Mouse (Mus musculus) limb, embryonic 15.5 days (tissue): ENCODE measurements at regions not wholly inside any gene's neighbourhood (a gene's known extent, or its start where the extent isn't known, plus 50 kb on each side); places are given as distances from the start of the nearest gene placed in this dataset.

ENCODE experiments used
- ATAC-seq: fragments of 200-750 bp; cut with Nextera tagmentation; 2 replicates; pipeline ENCODE4 v1.8.0; 2017; ENCODE audit warnings: low read depth, moderate TSS enrichment; ENCODE audit not compliant: insufficient number of reproducible peaks, low FRiP score, low TSS enrichment
- H3K27ac ChIP-seq: fragments of 300-500 bp; sonication (generic); 2 replicates; pipeline ENCODE4 v1.5.1; 2015; ENCODE audit warnings: moderate library complexity, mild to moderate bottlenecking, inconsistent platforms
- H3K27me3 ChIP-seq: fragments of 300-500 bp; sonication (generic); 2 replicates; pipeline ENCODE4 v1.6.1; 2015; ENCODE audit warnings: inconsistent platforms
- H3K36me3 ChIP-seq: fragments of 300-500 bp; sonication (generic); 2 replicates; pipeline ENCODE4 v1.6.1; 2015; ENCODE audit warnings: inconsistent platforms
- H3K4me1 ChIP-seq: fragments of 300-500 bp; sonication (generic); 2 replicates; pipeline ENCODE4 v1.6.1; 2015; ENCODE audit warnings: inconsistent platforms
- H3K4me2 ChIP-seq: fragments of 300-500 bp; sonication (generic); 2 replicates; pipeline ENCODE4 v1.6.1; 2015; ENCODE audit warnings: mild to moderate bottlenecking, inconsistent platforms
- H3K4me3 ChIP-seq: fragments of 300-500 bp; sonication (generic); 2 replicates; pipeline ENCODE4 v1.5.1; 2015; ENCODE audit warnings: mild to moderate bottlenecking, inconsistent platforms
- H3K9ac ChIP-seq: fragments of 300-500 bp; sonication (generic); 2 replicates; pipeline ENCODE4 v1.6.1; 2015; ENCODE audit warnings: inconsistent platforms
- H3K9me3 ChIP-seq: fragments of 300-500 bp; sonication (generic); 2 replicates; pipeline ENCODE4 v1.6.1; 2016; ENCODE audit warnings: inconsistent platforms
- WGBS: fragments of 180-500 bp; shearing (Covaris S2); methylation state at CpG from one replicate; pipeline ENCODE4 v1.1.7; 2015; 5-methylcytosine and 5-hydroxymethylcytosine counted together

GRCm38 (mm10) chr1:183634836-183635235 is 216.8 kb downstream of the Hhipl2 start:
- Histone ChIP-seq H3K4me2 (no peak overlapping the region), H3K9me3 (no peaks in the 10 kb centered on the region), H3K4me1 (no peaks in the 10 kb centered on the region; the same call in 1 of the 2 replicates), H3K27ac (no peak overlapping the region), H3K36me3 (no peaks in the 10 kb centered on the region), H3K9ac (no peak overlapping the region), H3K27me3 (no peaks in the 10 kb centered on the region), H3K4me3 (no peak overlapping the region)
- ATAC-seq = no peak
- 84% methylated on average over 1 of the region's 1 CpGs for WGBS

- no peak overlapping the region for H3K9ac ChIP-seq
- no peaks in the 10 kb centered on the region for H3K9me3 ChIP-seq
- 87% methylated on average over 8 of the region's 8 CpGs for WGBS
- H3K4me1 ChIP-seq = no peaks in the 10 kb centered on the region; the same call in 1 of the 2 replicates
- no peaks in the 10 kb centered on the region for H3K36me3 ChIP-seq
- ATAC-seq = no peak
- no peaks in the 10 kb centered on the region for H3K27me3 ChIP-seq
- no peak overlapping the region for H3K4me3 ChIP-seq
- H3K4me2 ChIP-seq = no peak overlapping the region
- H3K27ac ChIP-seq = no peak overlapping the region
Measured at GRCm38 (mm10) chr1:183637214-183637613, 219.2 kb downstream of the Hhipl2 start.

GRCm38 (mm10) chr1:183639332-183639731 is 221.3 kb downstream of the Hhipl2 start:
- H3K27me3 ChIP-seq = no peaks in the 10 kb centered on the region
- no peak overlapping the region for H3K27ac ChIP-seq
- no peaks in the 10 kb centered on the region for H3K9me3 ChIP-seq
- no peak for ATAC-seq
- no peaks in the 10 kb centered on the region for H3K36me3 ChIP-seq
- H3K4me3 ChIP-seq = no peak overlapping the region
- WGBS = 25% methylated on average over 7 of the region's 7 CpGs
- H3K4me2 ChIP-seq = no peak overlapping the region
- no peaks in the 10 kb centered on the region; the same call in 1 of the 2 replicates for H3K4me1 ChIP-seq
- H3K9ac ChIP-seq = no peak overlapping the region

GRCm38 (mm10) chr1:183640568-183640967 is 222.6 kb downstream of the Hhipl2 start:
- Histone ChIP-seq H3K27me3 (no peaks in the 10 kb centered on the region), H3K27ac (no peak overlapping the region), H3K9ac (no peak overlapping the region), H3K36me3 (no peaks in the 10 kb centered on the region), H3K4me2 (no peak overlapping the region), H3K9me3 (no peaks in the 10 kb centered on the region), H3K4me1 (no peaks in the 10 kb centered on the region; the same call in 1 of the 2 replicates), H3K4me3 (no peak overlapping the region)
- 83% methylated on average over 8 of the region's 8 CpGs for WGBS
- ATAC-seq = no peak

GRCm38 (mm10) chr1:183644001-183644400 is 226.0 kb downstream of the Hhipl2 start:
- Histone ChIP-seq H3K27me3 (no peaks in the 10 kb centered on the region), H3K36me3 (no peaks in the 10 kb centered on the region), H3K4me3 (no peak overlapping the region), H3K27ac (no peak overlapping the region), H3K4me1 (no peaks in the 10 kb centered on the region; the same call in 1 of the 2 replicates), H3K4me2 (no peak overlapping the region), H3K9me3 (no peaks in the 10 kb centered on the region), H3K9ac (no peak overlapping the region)
- ATAC-seq = no peak
- 23% methylated on average over 2 of the region's 2 CpGs for WGBS

GRCm38 (mm10) chr1:183653878-183654277 is 235.9 kb downstream of the Hhipl2 start:
- no peak for ATAC-seq
- WGBS = 54% methylated on average over 6 of the region's 6 CpGs
- Histone ChIP-seq H3K9me3 (no peaks in the 10 kb centered on the region), H3K4me3 (no peak overlapping the region), H3K36me3 (no peaks in the 10 kb centered on the region), H3K9ac (no peak overlapping the region), H3K27me3 (no peaks in the 10 kb centered on the region), H3K27ac (no peak overlapping the region), H3K4me1 (no peaks in the 10 kb centered on the region), H3K4me2 (no peak overlapping the region)

- Histone ChIP-seq H3K9me3 (no peaks in the 10 kb centered on the region), H3K4me1 (no peaks in the 10 kb centered on the region), H3K27me3 (no peaks in the 10 kb centered on the region), H3K4me3 (no peak overlapping the region), H3K4me2 (no peak overlapping the region), H3K36me3 (no peaks in the 10 kb centered on the region), H3K27ac (no peak overlapping the region), H3K9ac (no peak overlapping the region)
- WGBS = 52% methylated on average over 5 of the region's 5 CpGs
- ATAC-seq = no peak
Measured at GRCm38 (mm10) chr1:183657043-183657442, 239.0 kb downstream of the Hhipl2 start.

- Histone ChIP-seq H3K4me1 (no peaks in the 10 kb centered on the region), H3K27ac (no peak overlapping the region), H3K27me3 (no peaks in the 10 kb centered on the region), H3K4me3 (no peak overlapping the region), H3K9me3 (no peaks in the 10 kb centered on the region), H3K4me2 (no peak overlapping the region), H3K36me3 (no peaks in the 10 kb centered on the region), H3K9ac (no peak overlapping the region)
- WGBS = 47% methylated on average over 2 of the region's 2 CpGs
- ATAC-seq = no peak
Measured at GRCm38 (mm10) chr1:183660541-183660940, 242.5 kb downstream of the Hhipl2 start.

GRCm38 (mm10) chr1:183662369-183663043 is 244.5 kb downstream of the Hhipl2 start:
- Histone ChIP-seq H3K36me3 (no peaks in the 10 kb centered on the region), H3K4me3 (no peak overlapping the region), H3K4me1 (no peaks in the 10 kb centered on the region), H3K4me2 (no peak overlapping the region), H3K27ac (no peak overlapping the region), H3K9ac (no peak overlapping the region), H3K27me3 (no peaks in the 10 kb centered on the region), H3K9me3 (no peaks in the 10 kb centered on the region)
- WGBS = 76% methylated on average over 15 of the region's 15 CpGs
- ATAC-seq = no peak

- H3K27me3 ChIP-seq = no peaks in the 10 kb centered on the region
- no peak for ATAC-seq
- no peaks in the 10 kb centered on the region for H3K36me3 ChIP-seq
- H3K4me3 ChIP-seq = no peak overlapping the region
- no peak overlapping the region for H3K27ac ChIP-seq
- no peak overlapping the region for H3K4me2 ChIP-seq
- peaks cover 6% of the 10 kb centered on the region; the same call in 1 of the 2 replicates for H3K4me1 ChIP-seq
- H3K9ac ChIP-seq = no peak overlapping the region
- WGBS = 70% methylated on average over 8 of the region's 8 CpGs
- H3K9me3 ChIP-seq = no peaks in the 10 kb centered on the region
Measured at GRCm38 (mm10) chr1:183669271-183669670, 251.3 kb downstream of the Hhipl2 start.

GRCm38 (mm10) chr1:183669674-183670073 is 251.7 kb downstream of the Hhipl2 start:
- Histone ChIP-seq H3K36me3 (no peaks in the 10 kb centered on the region), H3K4me1 (peaks cover 6% of the 10 kb centered on the region; the same call in 1 of the 2 replicates), H3K27ac (no peak overlapping the region), H3K9ac (no peak overlapping the region), H3K9me3 (no peaks in the 10 kb centered on the region), H3K27me3 (no peaks in the 10 kb centered on the region), H3K4me3 (no peak overlapping the region), H3K4me2 (no peak overlapping the region)
- no peak for ATAC-seq
- 39% methylated on average over 11 of the region's 11 CpGs for WGBS

GRCm38 (mm10) chr1:183670542-183670941 is 252.5 kb downstream of the Hhipl2 start:
- Histone ChIP-seq H3K4me1 (peaks cover 6% of the 10 kb centered on the region; the same call in 1 of the 2 replicates), H3K4me3 (no peak overlapping the region), H3K4me2 (no peak overlapping the region), H3K36me3 (no peaks in the 10 kb centered on the region), H3K27me3 (no peaks in the 10 kb centered on the region), H3K9ac (no peak overlapping the region), H3K9me3 (no peaks in the 10 kb centered on the region), H3K27ac (no peak overlapping the region)
- ATAC-seq = no peak
- WGBS = 70% methylated on average over 7 of the region's 7 CpGs

- Histone ChIP-seq H3K27ac (no peak overlapping the region), H3K4me2 (no peak overlapping the region), H3K36me3 (no peaks in the 10 kb centered on the region), H3K4me1 (peaks cover 6% of the 10 kb centered on the region; the same call in 1 of the 2 replicates), H3K4me3 (no peak overlapping the region), H3K27me3 (no peaks in the 10 kb centered on the region), H3K9ac (no peak overlapping the region), H3K9me3 (no peaks in the 10 kb centered on the region)
- no peak for ATAC-seq
- 48% methylated on average over 4 of the region's 4 CpGs for WGBS
Measured at GRCm38 (mm10) chr1:183671541-183671940, 253.5 kb downstream of the Hhipl2 start.
